In the genomic region with DNA sequence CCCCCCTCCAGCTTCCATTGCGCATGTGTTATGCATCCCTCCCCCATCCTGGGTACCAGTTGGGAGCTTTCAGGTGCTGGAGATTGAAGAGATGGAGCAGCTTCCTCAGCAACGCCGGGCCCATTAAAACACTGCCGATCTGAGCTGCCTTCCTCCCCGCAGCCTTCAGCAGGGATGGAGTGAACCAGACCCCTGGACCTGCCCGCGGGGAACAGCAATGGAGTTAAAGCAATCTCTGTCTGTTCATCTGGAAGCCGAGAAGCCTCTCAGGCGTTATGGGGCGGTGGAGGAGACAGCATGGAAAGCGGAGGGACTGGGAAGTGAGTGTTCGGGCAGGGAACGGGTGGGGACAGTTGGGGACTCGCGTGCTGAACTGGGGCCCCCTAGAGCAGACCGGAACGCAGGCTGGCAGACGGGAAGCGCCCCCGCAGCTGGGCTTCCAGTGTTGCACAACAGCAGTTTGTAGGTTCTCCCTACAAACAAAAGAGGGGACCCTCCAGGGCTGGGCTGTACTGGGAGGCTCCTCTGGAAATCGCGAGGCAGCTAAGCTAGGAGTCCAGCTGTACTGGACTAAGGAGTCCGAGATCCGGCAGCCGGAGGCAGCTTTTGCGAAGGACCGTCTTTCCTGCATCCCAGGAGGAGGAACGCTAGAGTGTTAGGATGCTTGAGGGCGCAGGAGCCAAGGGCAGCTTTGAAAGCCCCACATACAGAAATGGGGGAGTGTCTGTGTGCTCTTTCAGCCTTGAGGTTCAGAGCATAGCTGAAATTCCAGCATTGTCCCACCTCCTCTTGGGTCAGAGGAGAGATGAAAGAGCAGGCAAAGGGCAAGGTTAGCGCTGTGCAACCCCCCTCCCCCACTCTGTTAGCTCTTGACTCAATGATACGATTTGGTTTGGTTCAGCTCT, we compare ENCODE assay signal across 1 mouse cellular context.
TF ChIP-seq lines count a peak whose summit lies in the region.

A gene (plus strand): TSS at position 31 of the 905 bp plus-strand sequence.
A gene (minus strand): TSS at position 315 of the 905 bp plus-strand sequence.

TF ChIP-seq in CH12.LX, 34 proteins besides CTCF, POLR2A, EP300 and RAD21 (continued from another document):
- TF ChIP-seq POLR2AphosphoS2 (IDR thresholded peaks at IDR 0.05; ENCODE audit: low read depth, low read length) (no peak), ZNF384 (IDR thresholded peaks at IDR 0.05; ENCODE audit: low read depth, low read length) (no peak), UBTF (IDR thresholded peaks at IDR 0.05; ENCODE audit: low read depth, low read length) (no peak), NELFE (IDR thresholded peaks at IDR 0.05; ENCODE audit: low read depth, low read length) (no peak), ZKSCAN1 (IDR thresholded peaks at IDR 0.05; ENCODE audit: borderline replicate concordance, low read depth, low read length) (no peak)
TF ChIP-seq in CH12.LX: peak in this region for 0.
